Mouse (Mus musculus): ENCODE measurements around the gene Fam210b. TPM values are rescaled to one million over a fixed set of nuclear protein-coding genes. Genes with fewer than 3 reads are reported as not detected.
"Not testable (repeated sequence)": the region's sequence is repeated elsewhere in the genome, so short reads cannot be mapped to it uniquely, and the experiment has no call there.

The Fam210b gene
- 10 to 100 TPM; 10.9 to 12.1 TPM for total RNA-seq (2021)

DNA sequence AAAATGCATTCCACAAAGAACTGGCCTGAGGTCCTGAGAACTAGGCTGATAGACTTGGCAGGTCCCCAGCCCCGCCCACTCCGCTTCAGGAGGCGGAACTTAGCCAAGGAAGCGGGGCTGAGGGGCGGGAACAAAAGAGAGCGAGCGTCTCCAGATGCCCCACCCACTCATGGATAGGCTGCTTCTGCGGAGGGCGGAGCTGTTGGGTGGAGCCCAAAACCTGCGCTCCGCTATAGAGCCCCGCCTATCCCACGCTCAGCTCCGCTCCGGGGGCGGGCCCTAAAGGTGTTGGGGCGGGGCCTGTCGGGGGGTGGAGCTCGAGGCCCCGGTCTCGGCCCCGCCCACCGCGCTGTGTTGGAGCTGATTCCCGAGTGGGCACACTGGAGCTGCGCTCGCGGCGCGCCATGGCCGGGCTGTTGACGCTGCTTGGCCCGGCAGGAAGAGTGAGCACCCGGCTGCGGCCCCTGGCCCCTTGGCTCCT is at the start of gene Fam210b:
Fam210b (plus strand) TSS at position 308 of the 481 bp plus-strand sequence.
- intact Hi-C loops (cut with DNase I), result no loop called here
- peak; percentile 90 to 92 for DNase-seq (ENCODE audit: low spot score in 2 of 2)

DNA sequence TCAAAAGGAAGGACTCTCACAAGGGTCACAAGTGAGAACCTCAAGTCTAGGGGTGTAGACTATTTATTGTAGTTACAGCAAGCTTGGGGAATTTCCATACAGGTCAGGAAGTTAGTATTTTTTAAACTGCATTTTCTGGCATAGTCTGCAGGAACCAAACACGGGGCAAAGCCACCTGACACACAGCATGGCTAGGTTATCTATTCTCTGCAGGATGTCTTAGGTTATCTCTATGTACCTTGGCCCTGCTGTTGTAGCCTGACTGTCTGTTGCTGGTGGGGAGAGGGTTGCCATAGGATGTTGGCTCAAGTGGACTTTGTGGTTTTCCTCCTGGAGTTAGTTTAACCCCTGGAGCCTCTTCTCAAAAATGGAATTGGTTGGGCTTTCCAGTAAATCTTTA is 47.3 kb upstream of the Fam210b start:
- DNase-seq (ENCODE audit: low spot score in 2 of 2), result no peak
- intact Hi-C loops (cut with DNase I), result no loop called here

DNA sequence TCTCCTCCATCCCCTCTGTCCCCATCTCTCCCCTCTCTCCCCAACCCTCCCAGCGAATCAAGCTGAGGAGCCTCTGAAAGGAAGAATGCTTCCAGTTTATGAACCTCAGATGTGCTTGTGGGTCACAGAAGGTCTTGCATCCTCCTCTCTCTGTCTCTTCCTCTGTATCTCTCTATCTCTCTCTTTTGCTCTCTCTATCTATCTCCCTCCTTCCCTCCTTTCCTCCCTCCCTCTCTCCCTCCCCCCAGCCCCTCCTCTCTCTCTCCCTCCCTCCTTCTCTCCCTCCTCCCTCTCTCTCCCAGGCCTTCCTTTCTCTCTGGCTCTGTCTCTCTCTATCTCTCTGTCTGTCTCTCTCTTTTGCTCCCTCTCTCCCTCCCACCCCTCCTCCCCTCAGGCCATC is 46.8 kb upstream of the Fam210b start:
- intact Hi-C loops (cut with DNase I), result no loop called here
- no peak for DNase-seq (ENCODE audit: low spot score in 2 of 2)

DNA sequence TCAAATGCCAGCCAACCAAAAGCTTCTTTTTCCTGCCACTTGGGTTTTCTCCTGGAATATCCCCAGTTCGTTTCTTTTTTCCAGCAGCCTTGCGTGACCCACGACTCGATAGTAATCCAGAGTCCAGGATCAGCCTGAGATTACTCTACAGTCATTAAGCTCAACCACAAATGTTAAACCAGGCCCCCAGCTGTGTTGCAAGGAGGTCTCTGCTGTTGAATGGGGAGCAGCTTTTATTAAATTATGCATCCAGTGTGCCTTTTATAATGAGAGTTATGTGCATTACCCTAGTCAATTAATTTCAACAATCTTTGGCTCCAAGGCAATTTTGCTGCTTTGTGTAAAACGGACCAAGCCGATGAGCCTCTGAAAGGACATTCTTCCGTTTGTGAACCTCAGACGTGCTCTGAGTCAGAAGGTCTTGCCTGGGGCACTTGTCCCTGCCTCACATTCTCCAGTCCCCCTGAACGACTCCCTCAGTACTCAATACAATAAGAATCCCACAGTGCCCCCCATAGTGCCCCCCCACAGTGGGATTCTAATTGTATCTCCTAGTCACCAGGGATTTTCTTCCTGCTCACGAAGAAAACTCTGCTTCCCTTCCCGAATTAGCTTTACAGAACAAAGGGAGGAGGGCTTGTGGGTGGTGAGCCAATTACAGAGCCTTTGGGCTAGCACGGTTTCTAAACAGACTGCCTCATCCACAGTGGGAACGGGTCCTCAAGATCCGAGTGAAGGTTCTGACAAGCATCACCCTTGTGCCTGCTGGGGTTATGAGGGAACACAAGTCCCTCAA is 46.0 kb upstream of the Fam210b start:
- intact Hi-C loops (cut with DNase I), result no loop called here
- no peak for DNase-seq (ENCODE audit: low spot score in 2 of 2)

DNA sequence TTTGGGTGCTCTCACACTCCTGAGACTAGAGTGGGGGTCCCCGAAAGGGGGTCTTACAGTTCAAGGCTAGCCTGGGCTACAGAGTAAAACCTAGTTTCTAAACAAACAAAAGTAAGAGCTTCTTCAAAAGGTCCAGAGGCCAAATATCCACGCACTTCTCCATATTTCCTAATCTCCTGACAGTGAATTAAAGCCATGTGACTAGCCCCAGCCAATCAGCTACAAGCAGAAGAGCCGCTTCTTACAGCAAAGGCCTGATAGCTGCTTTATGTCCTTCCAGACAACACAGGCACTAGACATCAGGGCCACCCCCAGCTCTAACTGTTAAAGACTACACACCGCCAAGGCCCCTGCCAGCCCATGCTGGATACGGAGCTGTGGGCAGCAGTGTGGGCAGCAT is 43.0 kb upstream of the Fam210b start:
- no peak for DNase-seq (ENCODE audit: low spot score in 2 of 2)
- intact Hi-C loops (cut with DNase I), result no loop called here

DNA sequence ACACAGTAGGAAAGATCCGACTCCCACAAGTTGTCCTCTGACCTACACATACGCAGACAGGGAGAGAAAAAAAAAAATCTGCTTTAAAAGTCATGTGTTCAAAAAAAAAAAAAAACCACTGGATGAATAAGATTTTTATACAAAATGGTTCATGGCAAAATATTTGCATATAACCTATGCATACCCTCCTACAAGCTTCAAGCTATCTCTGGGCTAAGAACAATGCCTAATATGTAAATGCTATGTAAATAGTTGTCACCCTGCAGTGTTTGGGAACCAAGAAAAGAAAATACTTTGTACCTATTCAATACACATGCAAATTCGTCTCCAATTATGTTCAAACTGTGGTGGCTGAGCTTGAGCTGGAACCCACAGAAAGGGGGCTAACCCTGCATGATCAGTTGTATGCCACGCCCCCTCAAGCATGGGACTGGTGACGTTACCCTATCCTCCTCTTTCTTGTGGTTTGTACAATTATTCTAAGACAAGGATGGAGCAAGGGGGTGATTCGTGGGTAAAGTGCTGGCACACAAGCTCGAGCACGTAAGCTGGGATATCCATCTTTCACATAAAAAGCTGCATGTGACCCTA is 41.2 kb upstream of the Fam210b start:
- intact Hi-C loops (cut with DNase I), result no loop called here
- no peak for DNase-seq (ENCODE audit: low spot score in 2 of 2)

DNA sequence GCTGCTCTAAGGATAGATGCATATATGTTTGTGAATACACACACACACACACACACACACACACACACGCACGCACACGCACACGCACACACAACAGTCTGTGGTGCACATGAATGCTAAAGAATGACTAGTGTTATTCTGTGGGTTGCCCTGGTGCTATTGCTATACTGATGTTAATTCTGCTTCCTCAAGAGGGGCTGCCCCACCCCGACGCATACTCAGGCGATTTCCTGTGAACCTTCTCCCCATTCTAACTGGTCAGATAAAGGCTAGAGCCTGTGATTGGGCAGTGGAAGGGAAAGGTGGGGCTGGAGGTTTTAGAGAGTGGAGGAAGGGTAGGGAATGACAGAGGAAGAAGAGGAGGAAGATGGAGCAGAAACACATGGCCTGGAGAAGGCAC is 39.8 kb upstream of the Fam210b start:
- intact Hi-C loops (cut with DNase I); DNase-seq (ENCODE audit: low spot score in 2 of 2): not testable (repeated sequence)

DNA sequence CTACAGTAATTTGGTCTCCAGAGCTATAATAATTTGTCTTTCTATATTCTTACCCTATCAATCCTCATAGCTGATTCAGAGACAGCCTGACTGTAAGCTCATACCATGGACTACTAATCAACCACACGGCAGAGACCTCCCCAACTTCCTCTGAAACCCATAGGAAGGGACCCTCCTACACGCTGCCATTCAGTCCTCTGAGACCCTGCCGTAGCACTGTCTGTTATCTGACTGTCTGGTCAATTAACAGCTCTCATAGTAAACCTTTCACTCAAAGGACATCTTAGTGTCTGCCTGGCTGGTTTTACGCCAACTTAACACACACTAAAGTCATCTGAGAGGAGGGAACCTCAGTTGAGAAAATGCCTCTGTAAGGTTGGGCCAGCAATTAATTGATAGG is 38.8 kb upstream of the Fam210b start:
- intact Hi-C loops (cut with DNase I), result no loop called here

DNA sequence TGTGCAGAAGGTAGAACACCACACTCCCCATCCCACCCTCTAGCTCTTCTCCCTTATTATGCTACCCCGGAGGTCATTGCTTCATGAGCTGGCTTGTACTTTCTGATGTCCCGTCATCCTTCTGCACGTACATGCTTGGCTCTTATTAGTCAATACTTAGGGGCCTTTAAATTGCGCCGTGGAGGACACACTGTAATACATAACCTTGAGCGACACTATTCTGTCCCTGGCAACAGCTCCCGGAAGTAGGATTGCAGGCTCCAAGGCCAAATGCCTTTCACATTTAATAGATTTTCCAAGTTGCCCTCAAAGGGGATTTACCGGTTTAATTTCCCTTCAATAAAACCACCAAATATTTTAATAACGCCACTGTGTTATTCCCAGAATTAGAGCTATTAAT is 33.6 kb upstream of the Fam210b start:
- intact Hi-C loops (cut with DNase I), result no loop called here
- no peak for DNase-seq (ENCODE audit: low spot score in 2 of 2)

More for the DNA sequence above, 38.8 kb upstream of the Fam210b start:
- DNase-seq (ENCODE audit: low spot score in 2 of 2), result no peak

DNA sequence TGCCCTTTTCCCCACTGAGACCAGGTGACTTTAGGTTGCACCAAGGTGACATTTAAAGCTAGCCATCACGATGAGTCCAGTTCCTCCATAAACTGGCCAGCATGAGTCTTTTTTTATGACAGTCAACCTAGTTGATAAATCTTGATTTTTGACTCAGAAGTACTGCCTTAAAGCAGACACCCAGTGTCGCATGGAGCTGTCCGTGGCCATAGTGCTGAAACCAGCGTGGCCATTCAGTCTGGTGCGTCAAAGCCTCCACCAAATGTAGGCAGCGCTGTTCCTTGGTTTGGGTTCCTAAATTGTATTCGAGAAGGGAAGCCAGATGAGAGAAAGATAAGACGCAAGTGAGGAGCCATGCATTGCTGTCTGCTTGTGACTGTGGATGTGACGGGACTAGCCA is 24.5 kb upstream of the Fam210b start:
- intact Hi-C loops (cut with DNase I), result no loop called here
- DNase-seq (ENCODE audit: low spot score in 2 of 2), result no peak

DNA sequence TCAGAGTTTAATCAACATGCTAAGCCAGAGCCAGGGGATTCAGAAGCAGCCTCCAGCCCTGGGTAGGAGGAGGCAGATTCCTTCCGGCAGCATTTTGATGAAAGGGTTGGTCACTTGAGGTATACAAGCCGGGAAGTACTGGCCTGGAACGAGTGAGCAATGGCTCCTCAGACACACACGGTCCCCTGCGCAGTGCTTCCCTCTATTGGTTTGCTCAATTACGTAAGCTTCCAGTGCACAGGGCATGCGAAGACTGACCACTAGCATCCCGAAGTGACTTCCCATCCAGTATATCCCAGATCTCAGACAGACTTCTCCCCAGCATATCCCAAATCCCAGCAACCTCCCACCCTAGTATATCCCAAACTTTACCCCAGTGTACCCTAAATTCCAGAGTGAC is 17.1 kb upstream of the Fam210b start:
- DNase-seq (ENCODE audit: low spot score in 2 of 2), result no peak
- intact Hi-C loops (cut with DNase I), result loop anchor here (2.0 kb wide), 1 partner anchor 79 kb away; the partner anchor contains the start of gene Mc3r

DNA sequence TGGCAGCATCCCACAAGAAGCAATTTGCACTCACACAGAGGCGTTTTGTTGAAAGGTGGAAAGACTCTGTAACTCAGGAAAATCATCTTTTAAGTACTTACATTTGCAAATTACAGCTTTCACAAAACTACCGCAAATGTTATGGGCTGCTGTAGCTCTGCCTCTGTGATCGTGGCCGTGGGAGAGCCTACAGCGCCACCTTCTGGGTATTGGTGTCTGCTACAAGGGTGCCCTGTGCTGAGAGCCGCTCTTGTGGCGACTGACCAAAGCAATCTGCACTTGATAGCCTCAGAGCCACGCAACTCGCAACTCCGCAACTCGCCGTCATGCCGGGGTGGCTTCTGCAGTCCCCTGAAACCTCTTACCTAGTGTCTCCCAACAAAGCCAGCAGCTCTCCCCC is 16.2 kb upstream of the Fam210b start:
- DNase-seq (ENCODE audit: low spot score in 2 of 2), result peak; percentile 72 to 73
- intact Hi-C loops (cut with DNase I), result loop anchor here (1.0 to 2.0 kb wide), 3 partner anchors 80 to 108 kb away; partner anchors contain the start of gene Mc3r

DNA sequence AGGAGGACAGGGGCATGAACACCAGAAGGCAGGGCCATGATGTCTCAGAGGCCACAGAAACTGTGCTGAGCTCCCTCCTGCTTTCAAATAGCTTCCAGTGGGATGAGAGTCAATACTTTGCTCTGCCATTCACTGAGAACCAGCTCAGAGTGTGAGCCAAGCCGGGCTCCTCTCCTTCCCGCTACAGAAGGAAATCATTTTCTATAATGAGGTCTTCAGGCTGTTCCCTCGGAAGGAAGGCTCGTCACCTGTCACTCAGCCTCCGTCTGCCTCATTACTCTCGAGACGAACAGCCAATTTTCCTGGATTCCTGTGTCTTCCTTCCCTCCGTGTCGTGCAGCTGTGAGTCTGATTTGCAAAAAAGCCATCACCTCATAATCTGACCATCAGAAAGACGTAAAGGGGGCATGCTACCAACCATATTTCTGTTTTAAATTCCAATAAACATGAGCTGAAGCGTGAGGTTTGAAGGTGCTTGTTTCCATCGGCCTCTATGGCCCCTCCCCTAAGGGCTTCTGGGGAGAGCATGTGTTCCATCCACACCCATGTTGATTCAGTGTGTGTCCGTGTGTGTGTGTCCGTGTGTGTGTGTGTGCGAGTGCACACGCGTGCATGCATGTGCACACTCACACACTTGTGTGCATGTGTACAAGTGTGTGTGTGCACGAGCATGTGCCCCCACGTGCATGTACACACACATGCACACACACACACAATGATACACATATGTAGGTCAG is 7.0 kb upstream of the Fam210b start:
- intact Hi-C loops (cut with DNase I), result no loop called here
- no peak for DNase-seq (ENCODE audit: low spot score in 2 of 2)

DNA sequence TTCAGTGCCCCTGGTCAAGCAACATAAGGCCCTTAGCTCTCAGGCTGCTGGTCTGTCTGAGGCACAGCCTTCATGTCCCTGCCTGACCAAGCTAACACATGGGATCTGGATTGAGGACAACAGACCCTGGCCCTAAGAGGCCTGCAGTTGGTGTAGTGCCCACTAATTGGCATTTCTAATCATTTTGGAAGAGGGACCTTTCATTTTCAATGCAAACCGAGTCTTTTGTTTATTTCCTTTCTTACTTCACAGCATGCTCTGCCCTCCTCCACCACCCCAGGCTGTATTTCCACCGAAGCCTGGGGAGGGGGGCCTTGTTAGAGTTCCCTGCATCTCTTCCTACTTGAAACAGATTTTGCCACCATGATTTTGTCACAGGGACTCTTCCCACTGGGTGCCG is 4.4 kb upstream of the Fam210b start:
- intact Hi-C loops (cut with DNase I), result no loop called here
- no peak for DNase-seq (ENCODE audit: low spot score in 2 of 2)

DNA sequence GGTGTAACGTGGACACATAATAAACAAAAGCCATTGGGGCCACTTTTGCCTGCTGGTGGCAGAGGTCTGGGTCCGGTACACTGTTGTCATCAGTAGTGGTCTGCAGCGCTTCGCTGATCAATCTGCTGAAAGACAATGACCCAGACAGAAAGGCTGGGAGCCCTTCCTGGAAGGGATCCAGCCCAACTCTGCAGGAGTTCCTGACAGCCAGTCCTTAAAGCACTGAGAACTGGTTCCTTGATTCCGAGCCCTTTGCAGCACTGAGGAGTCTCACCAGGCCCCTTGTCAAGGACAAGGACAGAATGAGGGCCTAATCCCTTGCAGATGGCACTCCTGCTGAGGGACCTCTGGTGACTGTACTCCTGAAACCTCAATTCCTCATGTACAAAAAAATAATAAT is 3.8 kb upstream of the Fam210b start:
- intact Hi-C loops (cut with DNase I), result no loop called here
- no peak for DNase-seq (ENCODE audit: low spot score in 2 of 2)

DNA sequence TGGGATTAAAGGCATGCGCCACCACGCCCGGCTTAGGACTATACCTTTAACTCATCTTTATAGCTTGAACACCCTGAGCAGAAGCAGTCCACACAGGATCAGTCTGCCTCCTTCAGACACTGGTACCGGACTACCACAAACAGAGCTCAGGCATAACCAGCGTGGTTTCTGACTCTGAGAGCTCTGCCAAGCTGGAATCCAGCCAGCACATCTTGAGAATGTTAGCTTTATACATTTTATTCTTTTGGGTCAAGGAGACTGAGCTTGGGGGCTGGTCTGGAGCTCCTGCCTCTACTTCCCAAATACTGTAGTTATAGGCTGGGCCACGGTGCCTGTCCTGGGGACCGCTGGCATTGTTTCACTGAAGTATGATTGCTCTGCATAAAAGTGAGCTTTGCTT is 1.6 kb upstream of the Fam210b start:
- intact Hi-C loops (cut with DNase I), result no loop called here
- no peak for DNase-seq (ENCODE audit: low spot score in 2 of 2)

DNA sequence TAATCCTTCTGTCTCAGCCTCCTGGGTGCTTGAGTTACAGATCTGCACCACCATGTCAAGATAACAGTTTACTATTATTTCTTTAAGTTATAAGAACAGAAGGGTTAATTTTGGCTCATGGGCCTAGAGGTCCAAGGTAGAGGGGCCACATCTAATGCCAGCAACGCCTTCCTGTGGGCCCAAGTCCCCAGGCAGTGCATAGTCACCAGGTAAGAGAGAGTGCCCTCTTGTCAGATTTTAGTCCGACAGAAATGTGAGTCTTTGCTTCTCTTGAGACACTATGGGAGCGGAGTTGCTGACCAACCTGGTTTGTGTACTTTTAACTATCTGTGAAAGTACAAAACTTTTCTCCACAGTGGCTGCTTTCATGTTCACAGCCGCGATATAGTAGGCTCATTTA is 696 bp upstream of the Fam210b start:
- intact Hi-C loops (cut with DNase I), result no loop called here
- DNase-seq (ENCODE audit: low spot score in 2 of 2), result no peak

DNA sequence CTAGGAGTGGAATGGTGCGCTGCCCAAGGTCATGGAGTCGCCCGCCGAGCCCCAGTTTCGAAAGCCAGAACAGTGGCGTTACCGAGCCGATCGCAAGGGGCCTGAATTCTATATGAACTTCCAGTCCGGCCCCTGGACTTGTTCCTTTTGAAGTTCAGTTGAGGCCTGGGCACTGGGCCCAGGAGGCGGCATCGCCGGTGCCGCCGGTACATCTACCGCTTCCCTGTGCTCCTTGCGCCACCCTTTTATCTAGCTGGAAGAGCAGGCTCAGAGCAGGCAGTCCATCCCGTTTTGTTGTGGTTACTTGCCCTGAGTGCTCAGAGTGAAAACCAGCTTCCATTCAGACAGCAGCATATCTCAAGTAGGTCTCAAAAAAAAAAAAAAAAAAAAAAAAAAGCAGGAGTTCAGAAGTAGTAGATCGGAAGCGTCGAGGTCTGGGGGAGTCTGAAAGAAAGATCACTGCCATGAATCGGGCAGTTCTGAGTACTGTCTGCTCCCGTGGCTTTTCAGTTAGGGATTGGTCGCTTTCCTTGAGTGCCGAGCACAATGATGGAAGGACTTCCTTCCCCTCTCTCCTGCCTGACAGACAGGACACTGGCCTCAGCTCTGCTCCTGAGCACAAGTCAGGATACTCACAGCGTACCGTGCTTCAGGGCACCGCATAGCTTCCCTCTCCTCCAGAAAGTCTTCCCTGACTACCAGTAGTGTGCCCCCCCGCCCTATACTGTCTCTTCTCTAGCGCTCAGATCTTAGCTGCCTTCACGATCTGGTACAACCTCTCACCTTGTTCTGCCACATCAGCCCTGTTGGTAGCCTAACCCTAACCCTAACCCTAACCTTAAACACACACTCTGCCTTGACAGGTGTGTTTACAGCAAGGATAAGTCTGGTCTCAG is 917 bp downstream of the Fam210b start:
- peak; percentile 19 to 44 for DNase-seq (ENCODE audit: low spot score in 2 of 2)
- intact Hi-C loops (cut with DNase I), result no loop called here

DNA sequence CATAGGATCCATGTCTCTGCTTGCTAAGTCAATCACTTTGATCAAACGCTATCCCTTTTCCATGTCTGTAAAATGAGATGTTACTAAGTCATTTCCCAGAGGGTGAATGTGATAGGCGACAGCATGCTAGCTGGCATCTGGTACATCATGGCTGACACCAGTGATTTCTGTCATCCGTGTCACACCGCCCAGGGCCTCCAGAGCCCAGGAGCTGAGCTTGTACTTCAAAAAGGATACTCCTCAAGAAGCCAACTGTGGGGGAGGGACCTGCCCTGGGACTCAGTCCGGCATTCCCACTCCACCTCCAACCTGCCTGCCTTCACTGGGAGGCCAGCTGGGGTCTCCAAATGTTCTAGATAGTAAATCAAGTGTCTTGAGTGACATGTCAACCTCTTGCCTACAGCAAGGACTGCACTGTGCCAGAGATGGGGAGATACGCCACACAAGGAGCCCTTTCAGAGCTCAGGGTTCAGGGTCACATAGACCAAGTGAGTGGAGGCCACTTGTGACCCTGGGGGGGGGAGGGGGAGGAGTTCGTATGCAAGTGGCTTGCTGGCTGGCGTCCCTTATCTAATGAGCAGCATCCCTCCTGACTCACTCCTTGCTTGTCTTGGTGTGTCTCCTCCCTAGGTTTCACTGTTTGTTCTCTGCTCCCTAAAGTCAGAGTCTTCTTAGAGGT is 1.7 kb downstream of the Fam210b start:
- intact Hi-C loops (cut with DNase I), result no loop called here
- no peak for DNase-seq (ENCODE audit: low spot score in 2 of 2)
